Mouse (Mus musculus): ENCODE data around the gene Cd177. TPM values are rescaled to one million over a fixed set of nuclear protein-coding genes. Genes with fewer than 3 reads are reported as not detected.

Gene Cd177
- polyA plus RNA-seq, 2 experiments from 2014 or later, result not detected

Other genes with a start within 250 kb of the Cd177 start
- not detected for gene AC161166.1, start 247.9 kb downstream of the Cd177 start, polyA plus RNA-seq (2017; shearing (Covaris generic))
- gene Irgq, start 229.6 kb downstream of the Cd177 start, polyA plus RNA-seq (2017; shearing (Covaris generic)), result 1 to 10 TPM in 1 of 2 experiments, under 1 TPM in 1; 0.68 to 1.5 TPM
- gene Pinlyp, start 214.2 kb downstream of the Cd177 start, polyA plus RNA-seq (2017; shearing (Covaris generic)), result not detected
- gene Xrcc1, start 214.0 kb downstream of the Cd177 start, polyA plus RNA-seq (2017; shearing (Covaris generic)), result 10 to 100 TPM; 35.3 to 46.2 TPM
- 10 to 100 TPM; 13.8 to 19.6 TPM for gene Ethe1, start 172.8 kb downstream of the Cd177 start, polyA plus RNA-seq (2017; shearing (Covaris generic))
- gene Zfp575, start 172.7 kb downstream of the Cd177 start, polyA plus RNA-seq (2017; shearing (Covaris generic)), result under 1 TPM in 1 of 2 experiments, not detected in 1; 0.31 TPM
- gene Phldb3, start 149.5 kb downstream of the Cd177 start, polyA plus RNA-seq (2017; shearing (Covaris generic)), result under 1 TPM in 1 of 2 experiments, not detected in 1; 0.90 TPM
- gene Lypd3, start 123.8 kb downstream of the Cd177 start, polyA plus RNA-seq (2017; shearing (Covaris generic)), result not detected
- not detected for gene Tex101, start 83.6 kb downstream of the Cd177 start, polyA plus RNA-seq (2017; shearing (Covaris generic))
- not detected for gene BC049730, start 51.1 kb downstream of the Cd177 start, polyA plus RNA-seq (2017; shearing (Covaris generic))
- not detected for gene Gm4763, start 33.4 kb downstream of the Cd177 start, polyA plus RNA-seq (2017; shearing (Covaris generic))
- not detected for gene Ceacam10, start 16.9 kb upstream of the Cd177 start, polyA plus RNA-seq (2017; shearing (Covaris generic))
- 10 to 100 TPM; 22.4 to 44.8 TPM for gene Gm9844, start 101.9 kb upstream of the Cd177 start, polyA plus RNA-seq (2017; shearing (Covaris generic))
- not detected for gene Lypd4, start 109.6 kb upstream of the Cd177 start, polyA plus RNA-seq (2017; shearing (Covaris generic))
- not detected for gene Dmrtc2, start 109.7 kb upstream of the Cd177 start, polyA plus RNA-seq (2017; shearing (Covaris generic))
- gene Rps19, start 124.1 kb upstream of the Cd177 start, polyA plus RNA-seq (2017; shearing (Covaris generic)), result over 10,000 TPM; 12,099 to 13,283 TPM
- gene Cd79a, start 137.1 kb upstream of the Cd177 start, polyA plus RNA-seq (2017; shearing (Covaris generic)), result 10 to 100 TPM in 1 of 2 experiments, 1 to 10 TPM in 1; 2.2 to 28.9 TPM
- 100 to 1,000 TPM; 166 to 183 TPM for gene Arhgef1, start 142.6 kb upstream of the Cd177 start, polyA plus RNA-seq (2017; shearing (Covaris generic))
- not detected for gene Gm4881, start 184.2 kb upstream of the Cd177 start, polyA plus RNA-seq (2017; shearing (Covaris generic))
- gene Rabac1, start 212.4 kb upstream of the Cd177 start, polyA plus RNA-seq (2017; shearing (Covaris generic)), result 100 to 1,000 TPM; 187 to 237 TPM
- gene Atp1a3, start 245.6 kb upstream of the Cd177 start, polyA plus RNA-seq (2017; shearing (Covaris generic)), result 1 to 10 TPM; 2.3 TPM